Mouse (Mus musculus): ENCODE results near the gene Usp24. TPM values are rescaled to one million over a fixed set of nuclear protein-coding genes. Genes with fewer than 3 reads are reported as not detected.

The Usp24 gene
- total and polyA plus RNA-seq, 2 experiments from 2014 or later: 5.9 to 27.3 TPM

- H3K36me3 ChIP-seq (replicated peaks; ENCODE audit: control insufficient read depth, insufficient read depth, low read length): peaks cover 86% of the 10 kb centered on the region
- 68% methylated on average over 7 of the region's 7 CpGs for WGBS
- no peak for DNase-seq (ENCODE audit: low spot score)
- no peaks in the 10 kb centered on the region for H3K4me1 ChIP-seq (ENCODE audit: control insufficient read depth, insufficient read depth)
- no peak overlapping the region for H3K9ac ChIP-seq (replicated peaks; ENCODE audit: low read depth, low read length)
- no peaks in the 10 kb centered on the region for H3K9me3 ChIP-seq (replicated peaks; ENCODE audit: control insufficient read depth, low read length)
- no peak overlapping the region for H3K4me2 ChIP-seq (ENCODE audit: low read depth, low read length)
- H3K4me3 ChIP-seq (ENCODE audit: low read depth, low read length): no peak overlapping the region
- H3K27ac ChIP-seq (ENCODE audit: low read depth): no peak overlapping the region
- H3K27me3 ChIP-seq (ENCODE audit: control insufficient read depth, insufficient read depth, low read length): no peaks in the 10 kb centered on the region
- TF ChIP-seq EP300 (IDR thresholded peaks at IDR 0.05; ENCODE audit: low read depth) (no peak), CTCF (IDR thresholded peaks at IDR 0.05; ENCODE audit: low read depth) (no peak)
- ATAC-seq (ENCODE audit: insufficient read depth, low read depth): no peak
Observed at GRCm38 (mm10) chr4:106429106-106429505, 113.1 kb downstream of the Usp24 start.

GRCm38 (mm10) chr4:106430431-106430830 is 114.4 kb downstream of the Usp24 start:
- peaks cover 86% of the 10 kb centered on the region for H3K36me3 ChIP-seq (replicated peaks; ENCODE audit: control insufficient read depth, insufficient read depth, low read length)
- H3K4me3 ChIP-seq (ENCODE audit: low read depth, low read length): no peak overlapping the region
- H3K4me1 ChIP-seq (ENCODE audit: control insufficient read depth, insufficient read depth): no peaks in the 10 kb centered on the region
- H3K9me3 ChIP-seq (replicated peaks; ENCODE audit: control insufficient read depth, low read length): no peaks in the 10 kb centered on the region
- ATAC-seq (ENCODE audit: insufficient read depth, low read depth): no peak
- no peak overlapping the region for H3K9ac ChIP-seq (replicated peaks; ENCODE audit: low read depth, low read length)
- H3K27me3 ChIP-seq (ENCODE audit: control insufficient read depth, insufficient read depth, low read length): no peaks in the 10 kb centered on the region
- no peak for DNase-seq (ENCODE audit: low spot score)
- 91% methylated on average over 5 of the region's 5 CpGs for whole genome bisulfite sequencing
- H3K4me2 ChIP-seq (ENCODE audit: low read depth, low read length): no peak overlapping the region
- TF ChIP-seq CTCF (IDR thresholded peaks at IDR 0.05; ENCODE audit: low read depth) (no peak), EP300 (IDR thresholded peaks at IDR 0.05; ENCODE audit: low read depth) (no peak)
- H3K27ac ChIP-seq (ENCODE audit: low read depth): no peak overlapping the region

- H3K27ac ChIP-seq (ENCODE audit: low read depth): no peak overlapping the region
- no peaks in the 10 kb centered on the region for H3K4me1 ChIP-seq (ENCODE audit: control insufficient read depth, insufficient read depth)
- H3K4me2 ChIP-seq (ENCODE audit: low read depth, low read length): no peak overlapping the region
- H3K36me3 ChIP-seq (replicated peaks; ENCODE audit: control insufficient read depth, insufficient read depth, low read length): peaks cover 91% of the 10 kb centered on the region
- ATAC-seq (ENCODE audit: insufficient read depth, low read depth) (no peak), DNase-seq (ENCODE audit: low spot score) (no peak)
- no peak for TF ChIP-seq EP300 (IDR thresholded peaks at IDR 0.05; ENCODE audit: low read depth)
- no peak for TF ChIP-seq CTCF (IDR thresholded peaks at IDR 0.05; ENCODE audit: low read depth)
- H3K9me3 ChIP-seq (replicated peaks; ENCODE audit: control insufficient read depth, low read length): no peaks in the 10 kb centered on the region
- no peaks in the 10 kb centered on the region for H3K27me3 ChIP-seq (ENCODE audit: control insufficient read depth, insufficient read depth, low read length)
- 81% methylated on average over 2 of the region's 2 CpGs for WGBS
- no peak overlapping the region for H3K4me3 ChIP-seq (ENCODE audit: low read depth, low read length)
- H3K9ac ChIP-seq (replicated peaks; ENCODE audit: low read depth, low read length): no peak overlapping the region
Observed at GRCm38 (mm10) chr4:106435426-106435825, 119.4 kb downstream of the Usp24 start.

GRCm38 (mm10) chr4:106436475-106436874 is 120.5 kb downstream of the Usp24 start:
- WGBS: 67% methylated on average over 4 of the region's 4 CpGs
- ATAC-seq (ENCODE audit: insufficient read depth, low read depth): peak; percentile 33; the same call in 1 of the 2 replicates

GRCm38 (mm10) chr4:106437207-106437606 is 121.2 kb downstream of the Usp24 start:
- no peaks in the 10 kb centered on the region for H3K9me3 ChIP-seq (replicated peaks; ENCODE audit: control insufficient read depth, low read length)
- H3K4me1 ChIP-seq (ENCODE audit: control insufficient read depth, insufficient read depth): no peaks in the 10 kb centered on the region
- no peak overlapping the region for H3K27ac ChIP-seq (ENCODE audit: low read depth)
- no peak overlapping the region for H3K9ac ChIP-seq (replicated peaks; ENCODE audit: low read depth, low read length)
- H3K27me3 ChIP-seq (ENCODE audit: control insufficient read depth, insufficient read depth, low read length): no peaks in the 10 kb centered on the region
- DNase-seq (ENCODE audit: low spot score): no peak
- TF ChIP-seq EP300 (IDR thresholded peaks at IDR 0.05; ENCODE audit: low read depth) (no peak), CTCF (IDR thresholded peaks at IDR 0.05; ENCODE audit: low read depth) (no peak)
- no peak for ATAC-seq (ENCODE audit: insufficient read depth, low read depth)
- H3K4me2 ChIP-seq (ENCODE audit: low read depth, low read length): no peak overlapping the region
- 93% methylated on average over 5 of the region's 5 CpGs for WGBS
- peaks cover 90% of the 10 kb centered on the region for H3K36me3 ChIP-seq (replicated peaks; ENCODE audit: control insufficient read depth, insufficient read depth, low read length)
- no peak overlapping the region for H3K4me3 ChIP-seq (ENCODE audit: low read depth, low read length)

More at GRCm38 (mm10) chr4:106436475-106436874, 120.5 kb downstream of the Usp24 start:
- no peak overlapping the region for H3K4me2 ChIP-seq (ENCODE audit: low read depth, low read length)
- H3K4me3 ChIP-seq (ENCODE audit: low read depth, low read length): no peak overlapping the region
- no peak overlapping the region for H3K9ac ChIP-seq (replicated peaks; ENCODE audit: low read depth, low read length)
- no peaks in the 10 kb centered on the region for H3K4me1 ChIP-seq (ENCODE audit: control insufficient read depth, insufficient read depth)
- TF ChIP-seq EP300 (IDR thresholded peaks at IDR 0.05; ENCODE audit: low read depth): no peak
- TF ChIP-seq CTCF (IDR thresholded peaks at IDR 0.05; ENCODE audit: low read depth): peak; percentile 68
- peaks cover 91% of the 10 kb centered on the region for H3K36me3 ChIP-seq (replicated peaks; ENCODE audit: control insufficient read depth, insufficient read depth, low read length)
- no peaks in the 10 kb centered on the region for H3K27me3 ChIP-seq (ENCODE audit: control insufficient read depth, insufficient read depth, low read length)
- H3K9me3 ChIP-seq (replicated peaks; ENCODE audit: control insufficient read depth, low read length): no peaks in the 10 kb centered on the region
- peak; percentile 26 for DNase-seq (ENCODE audit: low spot score)
- no peak overlapping the region for H3K27ac ChIP-seq (ENCODE audit: low read depth)

- no peak overlapping the region for H3K27ac ChIP-seq (ENCODE audit: low read depth)
- ATAC-seq (ENCODE audit: insufficient read depth, low read depth) (no peak), DNase-seq (ENCODE audit: low spot score) (no peak)
- 92% methylated on average over 5 of the region's 5 CpGs for WGBS
- peaks cover 88% of the 10 kb centered on the region for H3K36me3 ChIP-seq (replicated peaks; ENCODE audit: control insufficient read depth, insufficient read depth, low read length)
- no peaks in the 10 kb centered on the region for H3K27me3 ChIP-seq (ENCODE audit: control insufficient read depth, insufficient read depth, low read length)
- no peaks in the 10 kb centered on the region for H3K4me1 ChIP-seq (ENCODE audit: control insufficient read depth, insufficient read depth)
- H3K9me3 ChIP-seq (replicated peaks; ENCODE audit: control insufficient read depth, low read length): no peaks in the 10 kb centered on the region
- no peak overlapping the region for H3K9ac ChIP-seq (replicated peaks; ENCODE audit: low read depth, low read length)
- H3K4me3 ChIP-seq (ENCODE audit: low read depth, low read length): no peak overlapping the region
- TF ChIP-seq EP300 (IDR thresholded peaks at IDR 0.05; ENCODE audit: low read depth) (no peak), CTCF (IDR thresholded peaks at IDR 0.05; ENCODE audit: low read depth) (no peak)
- no peak overlapping the region for H3K4me2 ChIP-seq (ENCODE audit: low read depth, low read length)
Observed at GRCm38 (mm10) chr4:106438763-106439162, 122.8 kb downstream of the Usp24 start.
